Comparison of ENCODE assay signal across 8 mouse cellular contexts in genomic region chr2:26352291-26352910, GRCm38 (mm10). TPM values are rescaled to one million over a fixed set of nuclear protein-coding genes. Genes with fewer than 3 reads are reported as not detected.
DNase-seq lines count a peak whose midpoint lies in the region; ATAC-seq and TF ChIP-seq lines count a peak whose summit lies in the region.

No protein-coding gene starts in this region.

- peak; percentile 11; the same call in 1 of the 2 replicates for ATAC-seq in kidney, embryonic 15.5 days (replicated peaks; ENCODE audit: low FRiP score)
- peak; percentile 56 for ATAC-seq in CD4-positive, CD25-positive, alpha-beta regulatory T cell, adult 4 months
- peak; percentile 42 for ATAC-seq in forebrain, postnatal 0 days
- peak; percentile 16; the same call in 1 of the 2 replicates for ATAC-seq in liver, embryonic 13.5 days (ENCODE audit: low read depth)
- ATAC-seq in stomach, embryonic 15.5 days (ENCODE audit: insufficient read depth, low FRiP score, low read depth) = no peak

- peak overlapping the region; percentile 93 for H3K9ac ChIP-seq in kidney, embryonic 15.5 days
- H3K9ac ChIP-seq in forebrain, postnatal 0 days = peak overlapping the region; percentile 97
- H3K9ac ChIP-seq in liver, embryonic 13.5 days = peak overlapping the region; percentile 87
- peak overlapping the region; percentile 64 for H3K9ac ChIP-seq in stomach, embryonic 15.5 days

- H3K4me3 ChIP-seq in kidney, embryonic 15.5 days (replicated peaks) = peak overlapping the region; percentile 89
- peak overlapping the region; percentile 86 for H3K4me3 ChIP-seq in forebrain, postnatal 0 days (ENCODE audit: low read depth, low read length)
- peak overlapping the region; percentile 80 for H3K4me3 ChIP-seq in liver, embryonic 13.5 days (replicated peaks)
- peak overlapping the region; percentile 68 for H3K4me3 ChIP-seq in stomach, embryonic 15.5 days (replicated peaks)

- H3K4me1 ChIP-seq in kidney, embryonic 15.5 days = peaks cover 39% of the 10 kb centered on the region
- peaks cover 10% of the 10 kb centered on the region; the same call in 1 of the 2 replicates for H3K4me1 ChIP-seq in forebrain, postnatal 0 days (ENCODE audit: insufficient read depth)
- H3K4me1 ChIP-seq in liver, embryonic 13.5 days (replicated peaks) = peaks cover 30% of the 10 kb centered on the region
- H3K4me1 ChIP-seq in stomach, embryonic 15.5 days = peaks cover 10% of the 10 kb centered on the region

- no peak; the same call in 1 of the 2 replicates for TF ChIP-seq CTCF in forebrain, postnatal 0 days (IDR thresholded peaks at IDR 0.05; ENCODE audit: low read depth)

- no peaks in the 10 kb centered on the region for H3K27me3 ChIP-seq in kidney, embryonic 15.5 days
- no peaks in the 10 kb centered on the region for H3K27me3 ChIP-seq in forebrain, postnatal 0 days (ENCODE audit: insufficient read depth, low read length)
- H3K27me3 ChIP-seq in liver, embryonic 13.5 days = no peaks in the 10 kb centered on the region
- no peaks in the 10 kb centered on the region for H3K27me3 ChIP-seq in stomach, embryonic 15.5 days (replicated peaks)

- peaks cover 24% of the 10 kb centered on the region for H3K36me3 ChIP-seq in kidney, embryonic 15.5 days
- H3K36me3 ChIP-seq in forebrain, postnatal 0 days (ENCODE audit: insufficient read depth) = peaks cover 27% of the 10 kb centered on the region
- H3K36me3 ChIP-seq in liver, embryonic 13.5 days = peaks cover 21% of the 10 kb centered on the region; the same call in 1 of the 2 replicates
- 0 out of 2 replicates have a peak, but pooled peaks cover under 1% of the 10 kb centered on the region for H3K36me3 ChIP-seq in stomach, embryonic 15.5 days

- no peak for DNase-seq in kidney, adult 11 months
- peak; percentile 20 for DNase-seq in c-Kit-negative CD71-positive TER-119-positive erythroid progenitor cells, embryonic 14.5 days (ENCODE audit: low read depth, low spot score)
- DNase-seq in forebrain, postnatal 0 days = no peak
- no peak for DNase-seq in liver, embryonic 13.5 days
- no peak for DNase-seq in frontal cortex, adult 2 months (ENCODE audit: extremely low spot score in 1 of 2, low spot score in 1 of 2)

- peak overlapping the region; percentile 91 for H3K27ac ChIP-seq in kidney, embryonic 15.5 days
- H3K27ac ChIP-seq in forebrain, postnatal 0 days (ENCODE audit: low read depth, low read length) = peak overlapping the region; percentile 94
- peak overlapping the region; percentile 63 for H3K27ac ChIP-seq in liver, embryonic 13.5 days
- peak overlapping the region; percentile 58; the same call in 1 of the 2 replicates for H3K27ac ChIP-seq in stomach, embryonic 15.5 days

- H3K9me3 ChIP-seq in kidney, embryonic 15.5 days (replicated peaks) = no peaks in the 10 kb centered on the region
- no peaks in the 10 kb centered on the region for H3K9me3 ChIP-seq in forebrain, postnatal 0 days (ENCODE audit: low read length)
- no peaks in the 10 kb centered on the region for H3K9me3 ChIP-seq in liver, embryonic 13.5 days (replicated peaks)
- H3K9me3 ChIP-seq in stomach, embryonic 15.5 days = no peaks in the 10 kb centered on the region

- 3% methylated on average over 36 of the region's 36 CpGs for WGBS in kidney, embryonic 15.5 days
- 3% methylated on average over 36 of the region's 36 CpGs for WGBS in forebrain, postnatal 0 days
- WGBS in liver, embryonic 13.5 days (ENCODE audit: insufficient replicate concordance) = 5% methylated on average over 36 of the region's 36 CpGs
- 3% methylated on average over 36 of the region's 36 CpGs for WGBS in stomach, embryonic 15.5 days

- H3K4me2 ChIP-seq in kidney, embryonic 15.5 days = peak overlapping the region; percentile 96
- peak overlapping the region; percentile 83 for H3K4me2 ChIP-seq in forebrain, postnatal 0 days (ENCODE audit: low read depth)
- peak overlapping the region; percentile 96 for H3K4me2 ChIP-seq in liver, embryonic 13.5 days
- peak overlapping the region; percentile 92 for H3K4me2 ChIP-seq in stomach, embryonic 15.5 days

RNA-seq across cellular contexts. Expression of gene Dnlz, which starts 0.5 kb away (rescaled TPM):
- 29.8 and 31.9 TPM in 2 replicates for polyA plus RNA-seq in kidney, embryonic 15.5 days (2015; fragmentation: Nextera tagmentation; extraction: Ambion mirVana)
- 1 to 10 TPM; 6.4 to 7.1 TPM for polyA plus RNA-seq in CD4-positive, CD25-positive, alpha-beta regulatory T cell, adult 4 months (2017; shearing (Covaris generic))
- total RNA-seq in forebrain, postnatal 0 days (2014; rRNA removed) = 32.2 and 39.8 TPM in 2 replicates
- polyA plus RNA-seq in forebrain, postnatal 0 days (2015; fragmentation: Nextera tagmentation; extraction: Ambion mirVana) = 28.8 and 33.2 TPM in 2 replicates
- 10.0 and 11.2 TPM in 2 replicates for polyA plus RNA-seq in liver, embryonic 13.5 days (2015; fragmentation: Nextera tagmentation; extraction: Ambion mirVana)
- 22.2 and 25.1 TPM in 2 replicates for polyA plus RNA-seq in stomach, embryonic 15.5 days (2015; fragmentation: Nextera tagmentation; extraction: Ambion mirVana)
- polyA plus RNA-seq in frontal cortex, adult 2 months (2012; rRNA removed) = 35.2 and 37.1 TPM in 2 replicates

RNA-seq across cellular contexts. Expression of gene Card9, which starts 8.3 kb away (rescaled TPM):
- polyA plus RNA-seq in kidney, embryonic 15.5 days (2015; fragmentation: Nextera tagmentation; extraction: Ambion mirVana) = 1.1 and 1.7 TPM in 2 replicates
- polyA plus RNA-seq in CD4-positive, CD25-positive, alpha-beta regulatory T cell, adult 4 months (2017; shearing (Covaris generic)) = under 1 TPM; 0.65 to 0.85 TPM
- 4.0 and 4.1 TPM in 2 replicates for total RNA-seq in forebrain, postnatal 0 days (2014; rRNA removed)
- 0.84 and 1.8 TPM in 2 replicates for polyA plus RNA-seq in forebrain, postnatal 0 days (2015; fragmentation: Nextera tagmentation; extraction: Ambion mirVana)
- 1.2 and 1.5 TPM in 2 replicates for polyA plus RNA-seq in liver, embryonic 13.5 days (2015; fragmentation: Nextera tagmentation; extraction: Ambion mirVana)
- 1.6 and 1.8 TPM in 2 replicates for polyA plus RNA-seq in stomach, embryonic 15.5 days (2015; fragmentation: Nextera tagmentation; extraction: Ambion mirVana)
- polyA plus RNA-seq in frontal cortex, adult 2 months (2012; rRNA removed) = 6.6 TPM in 2 replicates

RNA-seq across cellular contexts. Expression of gene Snapc4, which starts 28.1 kb away (rescaled TPM):
- polyA plus RNA-seq in kidney, embryonic 15.5 days (2015; fragmentation: Nextera tagmentation; extraction: Ambion mirVana) = 27.9 and 31.3 TPM in 2 replicates
- 10 to 100 TPM; 25.6 to 56.4 TPM for polyA plus RNA-seq in CD4-positive, CD25-positive, alpha-beta regulatory T cell, adult 4 months (2017; shearing (Covaris generic))
- 56.7 and 58.6 TPM in 2 replicates for total RNA-seq in forebrain, postnatal 0 days (2014; rRNA removed)
- polyA plus RNA-seq in forebrain, postnatal 0 days (2015; fragmentation: Nextera tagmentation; extraction: Ambion mirVana) = 14.9 and 19.1 TPM in 2 replicates
- polyA plus RNA-seq in liver, embryonic 13.5 days (2015; fragmentation: Nextera tagmentation; extraction: Ambion mirVana) = 10.5 and 12.6 TPM in 2 replicates
- 23.5 and 25.9 TPM in 2 replicates for polyA plus RNA-seq in stomach, embryonic 15.5 days (2015; fragmentation: Nextera tagmentation; extraction: Ambion mirVana)
- 65.9 and 80.2 TPM in 2 replicates for polyA plus RNA-seq in frontal cortex, adult 2 months (2012; rRNA removed)

RNA-seq across cellular contexts. Expression of gene Entr1, which starts 36.7 kb away (rescaled TPM):
- 110 and 115 TPM in 2 replicates for polyA plus RNA-seq in kidney, embryonic 15.5 days (2015; fragmentation: Nextera tagmentation; extraction: Ambion mirVana)
- polyA plus RNA-seq in CD4-positive, CD25-positive, alpha-beta regulatory T cell, adult 4 months (2017; shearing (Covaris generic)) = 10 to 100 TPM; 38.2 to 38.9 TPM
- 160 and 179 TPM in 2 replicates for total RNA-seq in forebrain, postnatal 0 days (2014; rRNA removed)
- polyA plus RNA-seq in forebrain, postnatal 0 days (2015; fragmentation: Nextera tagmentation; extraction: Ambion mirVana) = 146 and 152 TPM in 2 replicates
- 47.6 and 52.4 TPM in 2 replicates for polyA plus RNA-seq in liver, embryonic 13.5 days (2015; fragmentation: Nextera tagmentation; extraction: Ambion mirVana)
- 103 TPM in 2 replicates for polyA plus RNA-seq in stomach, embryonic 15.5 days (2015; fragmentation: Nextera tagmentation; extraction: Ambion mirVana)
- 291 and 306 TPM in 2 replicates for polyA plus RNA-seq in frontal cortex, adult 2 months (2012; rRNA removed)

RNA-seq across cellular contexts. Expression of gene Pmpca, which starts 36.7 kb away (rescaled TPM):
- 113 TPM in 2 replicates for polyA plus RNA-seq in kidney, embryonic 15.5 days (2015; fragmentation: Nextera tagmentation; extraction: Ambion mirVana)
- polyA plus RNA-seq in CD4-positive, CD25-positive, alpha-beta regulatory T cell, adult 4 months (2017; shearing (Covaris generic)) = 100 to 1,000 TPM in 1 of 2 experiments, 10 to 100 TPM in 1; 84.7 to 128 TPM
- total RNA-seq in forebrain, postnatal 0 days (2014; rRNA removed) = 66.0 and 74.3 TPM in 2 replicates
- 76.1 and 85.7 TPM in 2 replicates for polyA plus RNA-seq in forebrain, postnatal 0 days (2015; fragmentation: Nextera tagmentation; extraction: Ambion mirVana)
- 81.5 and 93.2 TPM in 2 replicates for polyA plus RNA-seq in liver, embryonic 13.5 days (2015; fragmentation: Nextera tagmentation; extraction: Ambion mirVana)
- 86.8 and 97.9 TPM in 2 replicates for polyA plus RNA-seq in stomach, embryonic 15.5 days (2015; fragmentation: Nextera tagmentation; extraction: Ambion mirVana)
- polyA plus RNA-seq in frontal cortex, adult 2 months (2012; rRNA removed) = 104 and 106 TPM in 2 replicates
